Mouse (Mus musculus): ENCODE measurements at regions not wholly inside any gene's neighbourhood (a gene's known extent, or its start where the extent isn't known, plus 50 kb on each side); places are given as distances from the start of the nearest gene placed in this dataset.

DNA sequence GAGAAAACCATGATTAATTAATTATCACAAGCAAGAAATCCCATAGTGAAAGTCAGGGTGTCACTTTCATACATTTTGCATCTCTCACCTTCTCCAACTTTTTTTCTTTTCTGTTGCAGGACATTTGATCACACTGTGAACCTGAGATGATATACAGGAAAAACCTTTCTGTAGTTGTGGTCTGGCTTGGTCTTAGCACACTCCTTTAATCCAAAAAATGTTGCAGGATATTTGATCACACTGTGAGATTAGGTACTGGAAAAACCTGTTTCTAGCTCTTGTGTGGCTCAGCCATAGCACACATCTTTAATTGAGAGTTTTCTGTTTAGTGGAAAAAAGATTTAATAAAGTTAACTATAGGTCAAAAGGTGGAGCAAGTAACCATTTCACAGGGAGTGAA lies 645.6 kb upstream of the Zfp804a start:
- Histone ChIP-seq H3K9me3 (ENCODE audit: low read length) (no peaks in the 10 kb centered on the region), H3K4me1 (ENCODE audit: insufficient read depth, low read length) (no peaks in the 10 kb centered on the region), H3K27me3 (ENCODE audit: insufficient read depth, low read length) (no peaks in the 10 kb centered on the region), H3K9ac (replicated peaks; ENCODE audit: low read length) (no peak overlapping the region), H3K36me3 (ENCODE audit: insufficient read depth, low read length) (no peaks in the 10 kb centered on the region), H3K4me3 (ENCODE audit: low read length) (no peak overlapping the region), H3K27ac (ENCODE audit: low read length) (no peak overlapping the region), H3K4me2 (replicated peaks; ENCODE audit: low read depth, low read length) (no peak overlapping the region)
- ATAC-seq (ENCODE audit: low FRiP score, low TSS enrichment), result no peak

DNA sequence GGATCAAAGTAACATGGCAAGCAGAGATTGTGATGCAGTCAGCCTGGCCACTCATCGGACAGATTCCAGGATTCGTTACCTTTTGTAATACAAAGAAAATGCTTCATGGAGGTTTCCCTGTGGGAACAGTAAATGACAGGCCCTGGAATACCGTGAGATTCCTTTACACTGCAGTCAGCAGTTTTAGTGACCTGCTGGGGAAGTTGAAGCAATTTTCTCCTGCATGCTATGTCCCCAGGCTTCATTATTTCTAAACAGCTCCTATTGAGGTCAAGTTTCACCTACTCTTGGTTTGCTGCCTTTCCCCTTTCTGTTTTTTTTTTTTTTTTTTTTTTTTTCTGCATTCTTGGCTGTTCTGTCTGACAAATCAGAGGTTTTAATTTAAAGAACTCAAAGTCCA lies 641.3 kb upstream of the Zfp804a start:
- Histone ChIP-seq H3K36me3 (ENCODE audit: insufficient read depth, low read length) (no peaks in the 10 kb centered on the region), H3K27me3 (ENCODE audit: insufficient read depth, low read length) (no peaks in the 10 kb centered on the region), H3K4me1 (ENCODE audit: insufficient read depth, low read length) (no peaks in the 10 kb centered on the region), H3K9ac (replicated peaks; ENCODE audit: low read length) (no peak overlapping the region), H3K9me3 (ENCODE audit: low read length) (no peaks in the 10 kb centered on the region), H3K4me3 (ENCODE audit: low read length) (no peak overlapping the region), H3K27ac (ENCODE audit: low read length) (0 out of 2 replicates have a peak overlapping the region, but pooled peaks have one; percentile 38), H3K4me2 (replicated peaks; ENCODE audit: low read depth, low read length) (no peak overlapping the region)
- ATAC-seq (ENCODE audit: low FRiP score, low TSS enrichment), result no peak
- 35% methylated on average over 3 of the region's 3 CpGs for WGBS

- Histone ChIP-seq H3K4me1 (ENCODE audit: insufficient read depth, low read length) (no peaks in the 10 kb centered on the region), H3K4me3 (ENCODE audit: low read length) (no peak overlapping the region), H3K36me3 (ENCODE audit: insufficient read depth, low read length) (no peaks in the 10 kb centered on the region), H3K27ac (ENCODE audit: low read length) (no peak overlapping the region), H3K9me3 (ENCODE audit: low read length) (no peaks in the 10 kb centered on the region), H3K4me2 (replicated peaks; ENCODE audit: low read depth, low read length) (no peak overlapping the region), H3K9ac (replicated peaks; ENCODE audit: low read length) (no peak overlapping the region), H3K27me3 (ENCODE audit: insufficient read depth, low read length) (no peaks in the 10 kb centered on the region)
- no peak for ATAC-seq (ENCODE audit: low FRiP score, low TSS enrichment)
- WGBS, result 97% methylated on average over 4 of the region's 4 CpGs
These were observed 621.6 kb upstream of the Zfp804a start for GRCm38 (mm10) chr2:81431411-81431810.

DNA sequence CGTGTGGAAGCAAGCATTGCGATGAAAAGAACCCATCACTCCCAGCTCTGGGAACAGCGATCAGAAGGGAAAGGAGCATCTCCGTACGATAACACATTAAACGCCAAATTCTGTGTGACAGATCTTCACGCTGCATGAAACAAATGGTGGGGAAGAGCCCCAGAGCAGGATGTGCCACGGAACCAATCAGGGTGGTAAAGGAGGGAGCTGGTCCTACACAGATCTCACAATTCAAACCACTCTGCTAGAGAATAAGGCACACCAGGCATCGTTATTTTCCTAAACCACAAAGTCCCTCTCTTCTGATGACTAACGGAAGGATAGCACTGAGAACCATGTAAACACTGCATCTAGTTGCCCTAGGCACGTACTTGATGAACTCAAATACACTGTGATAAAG lies 613.9 kb upstream of the Zfp804a start:
- H3K4me1 ChIP-seq (ENCODE audit: insufficient read depth, low read length), result no peaks in the 10 kb centered on the region
- no peak overlapping the region for H3K4me3 ChIP-seq (ENCODE audit: low read length)
- 90% methylated on average over 11 of the region's 11 CpGs for WGBS
- H3K36me3 ChIP-seq (ENCODE audit: insufficient read depth, low read length), result no peaks in the 10 kb centered on the region
- H3K27me3 ChIP-seq (ENCODE audit: insufficient read depth, low read length), result no peaks in the 10 kb centered on the region
- H3K9me3 ChIP-seq (ENCODE audit: low read length), result no peaks in the 10 kb centered on the region
- no peak overlapping the region for H3K4me2 ChIP-seq (replicated peaks; ENCODE audit: low read depth, low read length)
- ATAC-seq (ENCODE audit: low FRiP score, low TSS enrichment), result no peak
- no peak overlapping the region for H3K27ac ChIP-seq (ENCODE audit: low read length)
- H3K9ac ChIP-seq (replicated peaks; ENCODE audit: low read length), result no peak overlapping the region

DNA sequence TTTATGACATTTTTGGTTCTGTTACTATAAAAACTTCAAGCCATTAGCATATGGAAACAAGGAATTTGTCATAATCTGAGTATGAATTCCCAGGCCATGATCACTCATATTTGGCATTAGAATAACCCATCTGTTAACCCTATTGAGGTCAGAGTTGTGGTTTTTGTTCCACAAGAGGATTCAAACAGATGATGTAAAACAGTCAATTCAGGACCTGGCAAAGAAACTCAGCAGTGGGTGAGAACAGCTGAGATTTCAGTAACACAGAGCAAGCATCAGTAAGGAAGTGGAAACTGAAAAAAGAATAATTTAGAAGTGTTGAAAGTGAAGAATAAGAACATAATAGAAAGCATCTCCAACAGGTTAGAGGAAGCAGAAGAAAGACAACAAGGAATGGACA lies 612.1 kb upstream of the Zfp804a start:
- H3K27ac ChIP-seq (ENCODE audit: low read length), result no peak overlapping the region
- no peaks in the 10 kb centered on the region for H3K4me1 ChIP-seq (ENCODE audit: insufficient read depth, low read length)
- H3K27me3 ChIP-seq (ENCODE audit: insufficient read depth, low read length), result no peaks in the 10 kb centered on the region
- H3K9me3 ChIP-seq (ENCODE audit: low read length), result no peaks in the 10 kb centered on the region
- H3K9ac ChIP-seq (replicated peaks; ENCODE audit: low read length), result no peak overlapping the region
- H3K36me3 ChIP-seq (ENCODE audit: insufficient read depth, low read length), result no peaks in the 10 kb centered on the region
- no peak overlapping the region for H3K4me3 ChIP-seq (ENCODE audit: low read length)
- no peak for ATAC-seq (ENCODE audit: low FRiP score, low TSS enrichment)
- H3K4me2 ChIP-seq (replicated peaks; ENCODE audit: low read depth, low read length), result no peak overlapping the region

DNA sequence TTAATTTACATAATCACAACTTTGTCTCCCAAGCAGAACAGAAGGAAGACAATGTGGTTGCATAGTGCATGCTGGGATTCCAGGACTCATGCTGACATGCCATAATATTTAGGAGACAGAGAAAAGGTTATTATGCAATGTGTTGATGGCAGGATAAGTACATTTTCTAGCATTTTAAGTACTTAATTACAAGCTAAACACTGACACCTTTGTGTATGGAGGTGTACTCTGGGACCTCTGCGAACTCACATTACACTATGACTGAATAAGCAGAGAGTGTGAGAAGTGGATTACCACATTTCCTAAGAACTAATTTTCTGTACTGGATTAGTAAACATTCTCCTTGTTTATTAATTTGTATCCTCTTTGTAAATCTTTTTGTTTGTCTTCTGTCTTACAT lies 602.5 kb upstream of the Zfp804a start:
- H3K36me3 ChIP-seq (ENCODE audit: insufficient read depth, low read length), result no peaks in the 10 kb centered on the region
- H3K9me3 ChIP-seq (ENCODE audit: low read length), result no peaks in the 10 kb centered on the region
- H3K9ac ChIP-seq (replicated peaks; ENCODE audit: low read length), result no peak overlapping the region
- no peak overlapping the region for H3K4me3 ChIP-seq (ENCODE audit: low read length)
- no peak for ATAC-seq (ENCODE audit: low FRiP score, low TSS enrichment)
- H3K4me1 ChIP-seq (ENCODE audit: insufficient read depth, low read length), result no peaks in the 10 kb centered on the region
- H3K27me3 ChIP-seq (ENCODE audit: insufficient read depth, low read length), result no peaks in the 10 kb centered on the region
- 87% methylated on average over 1 of the region's 1 CpGs for WGBS
- H3K4me2 ChIP-seq (replicated peaks; ENCODE audit: low read depth, low read length), result no peak overlapping the region
- H3K27ac ChIP-seq (ENCODE audit: low read length), result no peak overlapping the region

DNA sequence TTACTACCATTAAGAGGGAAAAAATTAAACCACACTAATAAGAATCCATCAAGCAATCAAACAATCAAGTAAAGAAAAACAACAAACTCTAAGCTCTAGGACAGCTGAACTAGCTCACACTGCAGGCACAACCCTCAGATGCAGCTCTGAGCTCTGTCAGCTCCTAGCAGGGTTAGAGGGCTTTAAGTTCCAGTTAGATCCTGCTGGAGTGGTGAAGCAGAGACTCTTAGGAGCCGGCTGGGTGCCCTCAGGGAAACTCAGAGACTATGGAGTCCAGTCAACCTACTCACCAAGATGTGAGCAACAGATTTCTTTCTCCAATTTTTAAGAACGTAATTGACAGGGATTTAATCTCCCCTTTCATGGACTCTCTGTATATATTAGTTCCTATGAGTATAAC lies 564.2 kb upstream of the Zfp804a start:
- Histone ChIP-seq H3K4me1 (ENCODE audit: insufficient read depth, low read length) (no peaks in the 10 kb centered on the region), H3K9me3 (ENCODE audit: low read length) (no peaks in the 10 kb centered on the region), H3K9ac (replicated peaks; ENCODE audit: low read length) (no peak overlapping the region), H3K36me3 (ENCODE audit: insufficient read depth, low read length) (no peaks in the 10 kb centered on the region), H3K4me3 (ENCODE audit: low read length) (no peak overlapping the region), H3K27ac (ENCODE audit: low read length) (no peak overlapping the region), H3K4me2 (replicated peaks; ENCODE audit: low read depth, low read length) (no peak overlapping the region), H3K27me3 (ENCODE audit: insufficient read depth, low read length) (no peaks in the 10 kb centered on the region)
- ATAC-seq (ENCODE audit: low FRiP score, low TSS enrichment), result peak; percentile 61; the same call in 1 of the 2 replicates
- WGBS, result 45% methylated on average over 2 of the region's 2 CpGs

GRCm38 (mm10) chr2:81506985-81507384 lies 546.0 kb upstream of the Zfp804a start:
- Histone ChIP-seq H3K4me2 (replicated peaks; ENCODE audit: low read depth, low read length) (no peak overlapping the region), H3K9ac (replicated peaks; ENCODE audit: low read length) (no peak overlapping the region), H3K4me1 (ENCODE audit: insufficient read depth, low read length) (no peaks in the 10 kb centered on the region), H3K27ac (ENCODE audit: low read length) (no peak overlapping the region), H3K27me3 (ENCODE audit: insufficient read depth, low read length) (no peaks in the 10 kb centered on the region), H3K4me3 (ENCODE audit: low read length) (no peak overlapping the region), H3K9me3 (ENCODE audit: low read length) (0 out of 2 replicates have a peak, but pooled peaks cover 2% of the 10 kb centered on the region), H3K36me3 (ENCODE audit: insufficient read depth, low read length) (no peaks in the 10 kb centered on the region)
- 90% methylated on average over 1 of the region's 1 CpGs for WGBS
- ATAC-seq (ENCODE audit: low FRiP score, low TSS enrichment), result no peak

DNA sequence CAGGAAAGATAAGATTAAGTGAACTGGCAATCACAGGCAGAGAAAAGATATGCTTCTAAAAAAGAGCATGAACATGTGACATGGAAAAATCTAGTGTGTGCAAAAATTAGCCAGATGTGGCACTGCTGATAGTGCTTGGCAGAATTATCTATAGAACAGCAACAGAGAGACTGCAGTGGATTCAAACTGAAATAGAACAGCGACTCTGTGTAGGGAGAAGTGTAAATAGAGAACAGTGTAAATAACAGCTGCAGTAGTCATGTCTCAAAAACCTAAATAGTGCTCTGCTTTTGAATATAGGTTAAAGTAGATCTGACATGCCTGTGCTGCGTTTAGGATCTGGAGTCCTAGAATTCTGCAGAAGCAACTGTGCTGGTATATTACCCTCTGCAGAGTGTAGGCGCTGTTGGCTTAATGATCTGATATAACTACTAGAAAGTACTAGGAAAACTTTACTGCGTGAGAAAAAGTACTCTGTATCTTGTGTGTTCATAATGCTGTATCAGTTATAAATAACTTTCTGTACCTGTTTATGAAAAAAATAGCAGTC lies 539.9 kb upstream of the Zfp804a start:
- no peak overlapping the region for H3K27ac ChIP-seq (ENCODE audit: low read length)
- H3K27me3 ChIP-seq (ENCODE audit: insufficient read depth, low read length), result no peaks in the 10 kb centered on the region
- no peaks in the 10 kb centered on the region for H3K9me3 ChIP-seq (ENCODE audit: low read length)
- 89% methylated on average over 4 of the region's 4 CpGs for WGBS
- ATAC-seq (ENCODE audit: low FRiP score, low TSS enrichment), result no peak
- H3K9ac ChIP-seq (replicated peaks; ENCODE audit: low read length), result no peak overlapping the region
- no peak overlapping the region for H3K4me3 ChIP-seq (ENCODE audit: low read length)
- H3K4me1 ChIP-seq (ENCODE audit: insufficient read depth, low read length), result no peaks in the 10 kb centered on the region
- H3K36me3 ChIP-seq (ENCODE audit: insufficient read depth, low read length), result no peaks in the 10 kb centered on the region
- H3K4me2 ChIP-seq (replicated peaks; ENCODE audit: low read depth, low read length), result no peak overlapping the region

GRCm38 (mm10) chr2:81538111-81538510 lies 514.9 kb upstream of the Zfp804a start:
- Histone ChIP-seq H3K27me3 (ENCODE audit: insufficient read depth, low read length) (no peaks in the 10 kb centered on the region), H3K4me3 (ENCODE audit: low read length) (no peak overlapping the region), H3K36me3 (ENCODE audit: insufficient read depth, low read length) (no peaks in the 10 kb centered on the region), H3K4me1 (ENCODE audit: insufficient read depth, low read length) (no peaks in the 10 kb centered on the region), H3K9ac (replicated peaks; ENCODE audit: low read length) (no peak overlapping the region), H3K4me2 (replicated peaks; ENCODE audit: low read depth, low read length) (no peak overlapping the region), H3K27ac (ENCODE audit: low read length) (no peak overlapping the region), H3K9me3 (ENCODE audit: low read length) (0 out of 2 replicates have a peak, but pooled peaks cover 2% of the 10 kb centered on the region)
- 76% methylated on average over 2 of the region's 2 CpGs for WGBS
- ATAC-seq (ENCODE audit: low FRiP score, low TSS enrichment), result no peak
